In genomic region chr5:30012726-30013503, GRCm38 (mm10) we compare ENCODE assay signal across 9 mouse cellular contexts. TPM values are rescaled to one million over a fixed set of nuclear protein-coding genes. Genes with fewer than 3 reads are reported as not detected.
A peak's percentile ranks its signal among the peaks of the same experiment; 100 is the strongest.
DNase-seq lines count a peak whose midpoint lies in the region; ATAC-seq and TF ChIP-seq lines count a peak whose summit lies in the region.
"Had no signal": no experiment of that assay in that cellular context is flagged by ENCODE, and none has a peak within 500 bp of the region (broad histone marks: within the 10 kb centered on the region; RNA-seq: fewer than 3 reads in every experiment).

TSS of gene Il6 (plus strand) at chr5:30013114.

- DNase-seq in midbrain, postnatal 0 days (ENCODE audit: low spot score) = peak; percentile 88
- DNase-seq in cerebellum, adult 2 months = peak; percentile 87 to 89
- DNase-seq in gastrocnemius, postnatal 10 days = peak; percentile 96
- DNase-seq in left cerebral cortex, postnatal 36 days (ENCODE audit: low spot score in 2 of 2) = peak; percentile 84 to 88
- peak; percentile 4 for DNase-seq in thymus, postnatal 14 days

- H3K27me3 ChIP-seq in midbrain, postnatal 0 days (ENCODE audit: insufficient read depth, low read length) = no peaks in the 10 kb centered on the region
- no peaks in the 10 kb centered on the region for H3K27me3 ChIP-seq in midbrain, embryonic 13.5 days
- H3K27me3 ChIP-seq in cerebellum, adult 2 months (ENCODE audit: control insufficient read depth, insufficient read depth, low read length) = no peaks in the 10 kb centered on the region
- no peaks in the 10 kb centered on the region for H3K27me3 ChIP-seq in intestine, postnatal 0 days (replicated peaks; ENCODE audit: control insufficient read depth, insufficient read depth, low read length)
- no peaks in the 10 kb centered on the region for H3K27me3 ChIP-seq in neural tube, embryonic 15.5 days (replicated peaks)

- H3K4me1 ChIP-seq in midbrain, postnatal 0 days (ENCODE audit: insufficient read depth, low read length) = no peaks in the 10 kb centered on the region
- no peaks in the 10 kb centered on the region for H3K4me1 ChIP-seq in midbrain, embryonic 13.5 days (replicated peaks)
- no peaks in the 10 kb centered on the region for H3K4me1 ChIP-seq in cerebellum, adult 2 months (ENCODE audit: control insufficient read depth, insufficient read depth, low read length)
- H3K4me1 ChIP-seq in intestine, postnatal 0 days (replicated peaks; ENCODE audit: control insufficient read depth, insufficient read depth, low read length) = no peaks in the 10 kb centered on the region
- H3K4me1 ChIP-seq in neural tube, embryonic 15.5 days = 0 out of 2 replicates have a peak, but pooled peaks cover 2% of the 10 kb centered on the region

- no peaks in the 10 kb centered on the region for H3K36me3 ChIP-seq in midbrain, postnatal 0 days (ENCODE audit: insufficient read depth, low read length)
- no peaks in the 10 kb centered on the region for H3K36me3 ChIP-seq in midbrain, embryonic 13.5 days
- no peaks in the 10 kb centered on the region for H3K36me3 ChIP-seq in intestine, postnatal 0 days (ENCODE audit: control insufficient read depth, insufficient read depth)
- H3K36me3 ChIP-seq in neural tube, embryonic 15.5 days = no peaks in the 10 kb centered on the region

- no peak within 1 kb of the TSS for H3K27ac ChIP-seq in midbrain, postnatal 0 days (ENCODE audit: low read depth, low read length)
- H3K27ac ChIP-seq in midbrain, embryonic 13.5 days = no peak within 1 kb of the TSS
- H3K27ac ChIP-seq in cerebellum, adult 2 months (ENCODE audit: insufficient read depth, low read length) = no peak within 1 kb of the TSS
- no peak within 1 kb of the TSS for H3K27ac ChIP-seq in intestine, postnatal 0 days (ENCODE audit: low read depth, low read length)
- no peak within 1 kb of the TSS for H3K27ac ChIP-seq in neural tube, embryonic 15.5 days (replicated peaks)

- H3K4me2 ChIP-seq in midbrain, postnatal 0 days (ENCODE audit: low read depth, low read length, poor library complexity, severe bottlenecking) = no peak within 1 kb of the TSS
- H3K4me2 ChIP-seq in midbrain, embryonic 13.5 days (replicated peaks) = no peak within 1 kb of the TSS
- H3K4me2 ChIP-seq in intestine, postnatal 0 days (replicated peaks; ENCODE audit: low read depth) = peak within 1 kb of the TSS; percentile 10
- H3K4me2 ChIP-seq in neural tube, embryonic 15.5 days = peak within 1 kb of the TSS; percentile 25

- no peak for ATAC-seq in midbrain, postnatal 0 days (ENCODE audit: low FRiP score)
- ATAC-seq in midbrain, embryonic 13.5 days = no peak
- no peak for ATAC-seq in intestine, postnatal 0 days
- no peak for ATAC-seq in neural tube, embryonic 15.5 days (ENCODE audit: low FRiP score)

- no peak within 1 kb of the TSS for H3K9ac ChIP-seq in midbrain, postnatal 0 days (replicated peaks; ENCODE audit: low read length, poor library complexity, severe bottlenecking)
- no peak within 1 kb of the TSS for H3K9ac ChIP-seq in midbrain, embryonic 13.5 days (replicated peaks)
- H3K9ac ChIP-seq in intestine, postnatal 0 days (ENCODE audit: low read depth, low read length) = no peak within 1 kb of the TSS
- H3K9ac ChIP-seq in neural tube, embryonic 15.5 days (replicated peaks) = no peak within 1 kb of the TSS

- no peak within 1 kb of the TSS for H3K4me3 ChIP-seq in midbrain, postnatal 0 days (ENCODE audit: low read depth, low read length)
- H3K4me3 ChIP-seq in midbrain, embryonic 13.5 days (replicated peaks) = no peak within 1 kb of the TSS
- H3K4me3 ChIP-seq in cerebellum, adult 2 months (replicated peaks; ENCODE audit: insufficient read depth, low read depth, low read length) = no peak within 1 kb of the TSS
- no peak within 1 kb of the TSS for H3K4me3 ChIP-seq in intestine, postnatal 0 days (ENCODE audit: low read depth, low read length)
- no peak within 1 kb of the TSS for H3K4me3 ChIP-seq in neural tube, embryonic 15.5 days (replicated peaks)

- no peaks in the 10 kb centered on the region for H3K9me3 ChIP-seq in midbrain, postnatal 0 days (ENCODE audit: low read length)
- no peaks in the 10 kb centered on the region for H3K9me3 ChIP-seq in midbrain, embryonic 13.5 days
- H3K9me3 ChIP-seq in intestine, postnatal 0 days (ENCODE audit: control insufficient read depth) = no peaks in the 10 kb centered on the region
- H3K9me3 ChIP-seq in neural tube, embryonic 15.5 days (replicated peaks) = no peaks in the 10 kb centered on the region

- intact Hi-C loops in left cerebral cortex, postnatal 36 days (cut with DNase I) = no loop called here

- peak; percentile 56 for TF ChIP-seq CTCF in midbrain, postnatal 0 days (IDR thresholded peaks at IDR 0.05)
- peak; percentile 39 for TF ChIP-seq CTCF in cerebellum, adult 2 months (IDR thresholded peaks at IDR 0.05; ENCODE audit: borderline replicate concordance, insufficient read depth, low read depth, low read length)
- peak; percentile 68 for TF ChIP-seq CTCF in intestine, postnatal 0 days (IDR thresholded peaks at IDR 0.05; ENCODE audit: low read depth)

- 64% methylated on average over 16 of the region's 16 CpGs for WGBS in midbrain, postnatal 0 days
- WGBS in midbrain, embryonic 13.5 days = 71% methylated on average over 16 of the region's 16 CpGs
- 30% methylated on average over 16 of the region's 16 CpGs for WGBS in cerebellum, adult 2 months
- WGBS in intestine, postnatal 0 days = 50% methylated on average over 16 of the region's 16 CpGs
- WGBS in neural tube, embryonic 15.5 days = 63% methylated on average over 16 of the region's 16 CpGs

- TF ChIP-seq POLR2A in cerebellum, adult 2 months (IDR thresholded peaks at IDR 0.05; ENCODE audit: borderline replicate concordance, insufficient read depth, low read length) = no peak

RNA-seq across cellular contexts. Expression of gene Il6, which starts in this region (rescaled TPM):
- total RNA-seq in midbrain, postnatal 0 days (2014; rRNA removed) = 0.38 TPM in 1 of 2 replicates, not detected in the other
- polyA plus RNA-seq in midbrain, postnatal 0 days (2015; fragmentation: Nextera tagmentation; extraction: Ambion mirVana) = not detected in 2 replicates
- not detected in 2 replicates for polyA plus RNA-seq in midbrain, embryonic 13.5 days (2015; fragmentation: Nextera tagmentation; extraction: Ambion mirVana)
- not detected in 2 replicates for polyA plus RNA-seq in cerebellum, adult 2 months (2012; rRNA removed)
- total RNA-seq in gastrocnemius, postnatal 10 days (2021) = under 1 TPM in 1 of 2 experiments, not detected in 1; 0.27 TPM
- polyA plus RNA-seq in intestine, postnatal 0 days (2015; fragmentation: Nextera tagmentation; extraction: Ambion mirVana) = 0.17 and 0.34 TPM in 2 replicates
- total RNA-seq in left cerebral cortex, postnatal 36 days (2021) = not detected
- not detected in 2 replicates for polyA plus RNA-seq in neural tube, embryonic 15.5 days (2015; fragmentation: Nextera tagmentation; extraction: Ambion mirVana)
- polyA plus RNA-seq: cortical plate, adult 2 months had no signal

Comparison
In these comparisons a context has a peak if more than half of its experiments do, and no peak if none do; other contexts are left out.
1. Peak in DNase-seq in midbrain, postnatal 0 days; RNA of the gene not detected or under 1 TPM.
2. Peak in DNase-seq in cerebellum, adult 2 months; RNA of the gene not detected or under 1 TPM.
3. Peak in DNase-seq in gastrocnemius, postnatal 10 days; RNA of the gene not detected or under 1 TPM.
4. Peak in DNase-seq in left cerebral cortex, postnatal 36 days; RNA of the gene not detected or under 1 TPM.
5. DNase-seq: peak in every context shown above with its lines; median percentile 96 in gastrocnemius, postnatal 10 days; 88 in midbrain, postnatal 0 days; 88 in cerebellum, adult 2 months; 86 in left cerebral cortex, postnatal 36 days; 4 in thymus, postnatal 14 days.
6. H3K4me2 ChIP-seq: peak in intestine, postnatal 0 days (single experiment) and neural tube, embryonic 15.5 days (single experiment); none in midbrain, postnatal 0 days (single experiment) and midbrain, embryonic 13.5 days (single experiment).
7. Peak in every context shown above with its lines, with median percentiles within 50 percentile points of each other: CTCF ChIP-seq.